Mouse (Mus musculus) intestine, embryonic 16.5 days (tissue): ENCODE results near the gene Snip1. TPM values are rescaled to one million over a fixed set of nuclear protein-coding genes. Genes with fewer than 3 reads are reported as not detected.

Source experiments
- ATAC-seq: fragments of 200-750 bp; cut with Nextera tagmentation; 2 replicates; pipeline ENCODE4 v1.8.0; 2017; ENCODE audit warnings: moderate TSS enrichment, moderate library complexity
- H3K27ac ChIP-seq: fragments of 300-500 bp; sonication (generic); 2 replicates; pipeline ENCODE4 v1.5.1; 2014; ENCODE audit warnings: mild to moderate bottlenecking, low read length
- H3K27me3 ChIP-seq: fragments of 300-500 bp; sonication (generic); replicated peaks from 2 replicates; pipeline ENCODE4 v1.6.1; 2014; ENCODE audit warnings: low read length, control low read depth, mixed read lengths; ENCODE audit not compliant: control insufficient read depth, insufficient read depth
- H3K36me3 ChIP-seq: fragments of 300-500 bp; sonication (generic); 2 replicates; pipeline ENCODE4 v1.6.1; 2014; ENCODE audit warnings: low read length, control low read depth; ENCODE audit not compliant: control insufficient read depth, insufficient read depth
- H3K4me1 ChIP-seq: fragments of 300-500 bp; sonication (generic); 2 replicates; pipeline ENCODE4 v1.6.1; 2014; ENCODE audit warnings: low read length, control low read depth, mixed read lengths; ENCODE audit not compliant: control insufficient read depth, insufficient read depth
- H3K4me2 ChIP-seq: fragments of 300-500 bp; sonication (generic); 2 replicates; pipeline ENCODE4 v1.6.1; 2014; ENCODE audit warnings: low read depth, low read length, control low read depth
- H3K4me3 ChIP-seq: fragments of 300-500 bp; sonication (generic); 2 replicates; pipeline ENCODE4 v1.5.1; 2014; ENCODE audit warnings: mild to moderate bottlenecking, low read length
- H3K9ac ChIP-seq: fragments of 300-500 bp; sonication (generic); 2 replicates; pipeline ENCODE4 v1.6.1; 2014; ENCODE audit warnings: low read depth, low read length
- H3K9me3 ChIP-seq: fragments of 300-500 bp; sonication (generic); 2 replicates; pipeline ENCODE4 v1.6.1; 2016; ENCODE audit warnings: low read length, control low read depth; ENCODE audit not compliant: control insufficient read depth
- WGBS: fragments of 180-500 bp; shearing (Covaris S2); extraction: QIAGEN DNeasy Blood & Tissue Kit; methylation state at CpG from one replicate; pipeline ENCODE4 v1.1.7; 2014; 5-methylcytosine and 5-hydroxymethylcytosine counted together
- polyA plus RNA-seq: library from polyadenylated mRNA; unstranded; fragments of >200 nt; fragmentation: Nextera tagmentation; extraction: Ambion mirVana; gene quantifications from 2 replicates; pipeline ENCODE4 v1.2.1, GENCODE M21; 2015

Snip1 gene
- polyA plus RNA-seq, 1 experiment from 2014 or later: 22.7 TPM

DNA sequence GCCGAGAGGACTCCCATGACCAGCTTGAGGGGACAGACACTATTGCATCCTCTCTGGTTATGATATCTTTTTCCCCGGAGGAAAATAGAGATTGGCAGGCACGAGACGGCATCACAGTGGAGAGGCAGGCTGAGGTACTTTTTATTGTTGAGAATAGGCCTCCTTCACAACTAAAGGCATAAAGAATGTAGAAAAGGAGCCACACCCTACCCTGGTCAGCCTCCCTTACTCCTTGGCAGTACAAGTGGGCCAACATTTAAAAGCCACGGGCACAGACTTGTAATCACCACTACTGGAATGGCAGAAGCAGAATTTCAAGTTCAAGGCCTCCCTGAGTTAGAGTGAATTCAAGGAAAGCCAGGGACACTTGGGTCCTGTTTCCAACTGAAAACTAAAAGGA is 8.4 kb upstream of the Snip1 start:
- no peak for ATAC-seq
- H3K9me3 ChIP-seq: no peaks in the 10 kb centered on the region
- H3K36me3 ChIP-seq: peaks cover 16% of the 10 kb centered on the region; the same call in 1 of the 2 replicates
- no peak overlapping the region for H3K27ac ChIP-seq
- no peaks in the 10 kb centered on the region for H3K27me3 ChIP-seq
- 49% methylated on average over 5 of the region's 5 CpGs for WGBS
- no peaks in the 10 kb centered on the region for H3K4me1 ChIP-seq
- no peak overlapping the region for H3K9ac ChIP-seq
- no peak overlapping the region for H3K4me3 ChIP-seq
- no peak overlapping the region for H3K4me2 ChIP-seq

DNA sequence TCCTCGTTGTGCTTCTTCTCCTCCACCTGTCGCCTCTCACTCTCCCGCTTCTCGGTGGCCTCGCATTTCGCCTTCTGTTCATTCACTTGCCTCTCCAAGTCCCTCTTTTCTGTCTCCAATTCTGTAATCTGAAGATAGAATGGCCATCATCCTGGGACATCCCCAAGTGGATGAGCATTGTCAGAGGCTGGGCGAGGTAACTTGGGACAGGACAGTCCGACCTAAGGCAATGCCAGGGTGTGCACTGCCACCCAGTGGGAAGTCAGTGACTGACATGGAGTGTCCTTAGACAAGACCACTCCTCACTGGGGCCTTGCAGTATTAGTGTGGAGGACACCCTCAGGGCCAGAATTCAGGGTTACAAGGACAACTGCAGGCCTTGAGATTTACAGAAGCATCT is 7.4 kb upstream of the Snip1 start:
- WGBS: 2% methylated on average over 8 of the region's 8 CpGs
- no peaks in the 10 kb centered on the region for H3K27me3 ChIP-seq
- ATAC-seq: peak; percentile 70; the same call in 1 of the 2 replicates
- no peaks in the 10 kb centered on the region for H3K4me1 ChIP-seq
- H3K9me3 ChIP-seq: no peaks in the 10 kb centered on the region
- H3K9ac ChIP-seq: no peak overlapping the region
- H3K4me3 ChIP-seq: no peak overlapping the region
- no peak overlapping the region for H3K27ac ChIP-seq
- 0 out of 2 replicates have a peak, but pooled peaks cover 13% of the 10 kb centered on the region for H3K36me3 ChIP-seq
- H3K4me2 ChIP-seq: peak overlapping the region; percentile 29

DNA sequence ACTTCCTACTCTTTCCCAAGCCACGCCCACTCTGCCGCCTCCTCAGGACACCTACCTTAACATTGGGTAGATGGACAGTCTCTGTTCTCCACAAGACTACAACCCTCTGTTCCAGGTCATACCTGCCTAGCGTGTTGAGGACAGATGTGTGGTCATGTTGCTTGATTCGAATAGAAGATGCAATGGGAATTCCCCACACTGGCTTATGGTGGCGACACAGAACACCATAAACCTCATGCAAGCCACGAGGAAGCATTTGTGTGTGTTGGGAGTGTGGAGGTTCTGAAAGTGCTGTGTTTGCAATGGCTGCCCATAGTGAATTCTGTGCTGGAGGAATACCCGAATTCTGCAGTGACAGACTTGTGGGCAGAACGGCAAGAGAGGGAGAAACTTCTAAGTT is 2.6 kb upstream of the Snip1 start:
- Histone ChIP-seq H3K36me3 (no peaks in the 10 kb centered on the region), H3K27me3 (0 out of 2 replicates have a peak, but pooled peaks cover 3% of the 10 kb centered on the region), H3K27ac (no peak overlapping the region), H3K9ac (no peak overlapping the region), H3K4me2 (no peak overlapping the region), H3K4me1 (peaks cover 14% of the 10 kb centered on the region), H3K9me3 (no peaks in the 10 kb centered on the region), H3K4me3 (no peak overlapping the region)
- WGBS: 70% methylated on average over 8 of the region's 8 CpGs
- ATAC-seq: no peak

DNA sequence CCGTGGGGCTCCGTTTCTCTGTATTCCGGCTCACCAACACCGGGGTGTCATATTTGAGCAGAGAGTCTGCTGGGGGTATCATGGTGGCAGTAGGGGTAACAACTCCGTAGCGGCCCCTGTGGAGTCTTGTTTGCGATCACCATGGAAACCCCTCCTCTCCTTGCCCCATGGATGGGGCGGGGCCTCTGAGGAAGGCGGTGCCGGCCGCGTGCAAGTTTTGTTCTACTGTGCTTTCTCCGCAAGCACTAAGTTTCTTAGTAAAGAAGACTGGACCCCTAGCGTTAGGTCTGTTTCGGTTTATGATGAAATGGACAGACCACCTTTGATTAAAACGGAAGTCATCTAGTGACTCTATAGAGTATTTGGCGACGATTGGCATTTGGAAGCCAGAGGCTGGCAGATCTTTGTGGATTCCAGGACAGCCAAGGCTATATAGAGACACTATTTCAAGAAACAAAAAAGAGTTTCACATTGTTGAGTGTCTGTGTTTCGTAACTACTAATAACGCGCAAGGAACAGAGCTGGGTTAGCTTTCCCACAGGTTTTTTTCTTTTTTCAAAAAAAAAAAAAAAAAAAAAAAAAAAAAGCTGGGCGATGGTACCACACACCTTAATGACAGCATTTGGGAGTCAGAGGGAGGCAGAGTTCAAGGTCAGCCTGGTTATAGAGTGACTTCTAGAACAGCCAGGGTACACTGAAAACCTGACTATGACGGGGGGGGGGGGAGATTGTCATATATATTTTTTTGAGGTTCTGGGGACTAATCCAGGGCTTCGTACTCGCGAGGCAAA is 760 bp upstream of the Snip1 start, which contains the start of gene Dnali1:
TSS of gene Dnali1 (minus strand) at position 187 of the 791 bp plus-strand sequence.
- peak within 1 kb of the TSS; percentile 93 for H3K4me3 ChIP-seq
- H3K36me3 ChIP-seq: 0 out of 2 replicates have a peak, but pooled peaks cover 4% of the 10 kb centered on the region
- ATAC-seq: peak; percentile 38
- peak within 1 kb of the TSS; percentile 90 for H3K9ac ChIP-seq
- 0 out of 2 replicates have a peak, but pooled peaks cover 3% of the 10 kb centered on the region for H3K27me3 ChIP-seq
- 1% methylated on average over 26 of the region's 26 CpGs for WGBS
- peak within 1 kb of the TSS; percentile 90 for H3K4me2 ChIP-seq
- no peaks in the 10 kb centered on the region for H3K9me3 ChIP-seq
- H3K27ac ChIP-seq: peak within 1 kb of the TSS; percentile 65
- H3K4me1 ChIP-seq: peaks cover 14% of the 10 kb centered on the region

DNA sequence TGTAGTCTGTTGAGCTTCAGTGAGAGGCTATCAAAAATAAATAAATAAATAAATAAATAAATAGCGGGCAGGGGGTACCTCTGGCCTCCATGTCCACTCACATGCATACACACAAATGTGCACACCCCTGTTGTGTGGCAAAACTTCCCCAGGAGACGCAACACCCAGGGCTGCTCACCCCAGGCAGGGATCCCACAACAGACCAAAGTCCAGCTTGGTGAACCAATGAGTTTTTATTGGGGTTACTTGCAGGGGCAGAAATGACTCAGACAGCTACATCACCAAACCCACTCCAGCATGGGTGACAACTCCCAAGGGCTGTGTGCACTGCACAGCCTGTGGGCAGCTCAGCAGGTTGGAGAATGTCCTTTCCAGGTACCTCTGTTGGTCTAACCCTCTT is 11.2 kb downstream of the Snip1 start:
- H3K4me2 ChIP-seq: no peak overlapping the region; the same call in 1 of the 2 replicates
- peak; percentile 79 for ATAC-seq
- no peak overlapping the region for H3K4me3 ChIP-seq
- no peak overlapping the region for H3K9ac ChIP-seq
- no peaks in the 10 kb centered on the region for H3K27me3 ChIP-seq
- peak overlapping the region; percentile 20; the same call in 1 of the 2 replicates for H3K27ac ChIP-seq
- 0 out of 2 replicates have a peak, but pooled peaks cover 4% of the 10 kb centered on the region for H3K9me3 ChIP-seq
- 73% methylated on average over 2 of the region's 2 CpGs for WGBS
- peaks cover 9% of the 10 kb centered on the region for H3K4me1 ChIP-seq
- H3K36me3 ChIP-seq: 0 out of 2 replicates have a peak, but pooled peaks cover 6% of the 10 kb centered on the region

DNA sequence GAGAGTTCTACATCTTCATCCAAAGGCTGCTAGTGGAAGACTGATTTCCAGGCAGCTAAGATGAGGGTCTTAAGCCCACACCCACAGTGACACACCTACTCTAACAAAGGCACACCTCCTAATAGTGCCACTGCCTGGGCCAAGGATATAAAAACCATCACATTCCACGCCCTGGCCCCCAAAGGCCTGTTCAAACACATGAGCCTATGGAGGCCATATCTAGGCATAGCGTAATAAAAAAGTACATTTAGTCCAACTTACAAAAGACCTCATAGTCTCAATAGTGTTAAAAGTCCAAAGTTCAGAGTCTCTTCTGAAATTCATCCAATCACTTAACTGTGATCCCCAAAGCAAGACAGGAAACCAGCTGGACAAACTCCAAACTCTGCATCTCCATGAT is 12.2 kb downstream of the Snip1 start:
- WGBS: 61% methylated on average over 2 of the region's 2 CpGs
- H3K27ac ChIP-seq: no peak overlapping the region
- H3K9me3 ChIP-seq: 0 out of 2 replicates have a peak, but pooled peaks cover 4% of the 10 kb centered on the region
- no peak overlapping the region for H3K9ac ChIP-seq
- 0 out of 2 replicates have a peak, but pooled peaks cover 3% of the 10 kb centered on the region for H3K36me3 ChIP-seq
- H3K4me2 ChIP-seq: no peak overlapping the region
- ATAC-seq: peak; percentile 63
- H3K4me1 ChIP-seq: peaks cover 9% of the 10 kb centered on the region
- no peaks in the 10 kb centered on the region for H3K27me3 ChIP-seq
- no peak overlapping the region for H3K4me3 ChIP-seq

DNA sequence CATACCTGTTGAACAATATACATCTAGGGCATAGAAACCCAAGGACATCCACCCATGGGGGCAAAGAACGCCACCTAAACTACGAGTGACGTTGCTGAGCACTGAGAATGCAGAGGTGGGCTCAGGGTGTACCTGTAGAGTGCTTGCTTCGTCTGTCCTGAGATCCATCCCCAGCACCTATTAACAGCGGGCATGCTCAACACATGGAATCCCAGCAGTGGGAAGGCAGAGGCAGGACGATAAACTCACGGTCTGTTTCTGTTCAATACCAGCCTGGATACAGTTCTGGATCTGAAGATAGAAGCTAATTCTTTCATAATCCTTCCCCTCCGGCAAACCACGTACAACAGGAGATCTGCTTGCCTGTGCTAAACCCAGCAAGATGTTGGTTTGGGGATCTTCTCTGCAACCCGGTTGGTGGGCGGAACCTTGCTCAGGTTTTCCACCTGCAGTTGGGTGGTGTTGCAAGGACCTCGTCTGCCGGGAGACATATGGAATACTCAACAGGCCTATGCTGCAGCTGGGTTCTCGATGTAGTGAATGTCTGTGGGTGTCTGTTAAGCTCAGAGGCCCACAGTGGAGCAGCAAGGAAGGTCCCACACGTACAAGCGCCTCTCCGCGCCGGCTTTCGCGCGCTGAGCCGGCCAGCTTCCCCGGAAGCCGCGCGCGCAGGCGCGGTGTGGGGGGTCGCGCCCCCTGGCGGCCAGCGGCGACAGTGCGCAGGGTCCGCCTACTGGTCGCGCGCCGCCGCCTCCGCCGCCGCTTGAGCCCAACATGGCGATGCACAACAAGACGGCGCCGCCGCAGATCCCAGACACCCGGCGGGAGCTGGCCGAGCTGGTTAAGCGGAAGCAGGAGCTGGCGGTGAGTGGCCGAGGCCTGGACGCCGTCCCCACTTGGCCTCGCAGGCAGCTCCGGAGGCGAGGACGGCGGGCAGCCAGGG is 18.2 kb downstream of the Snip1 start, which contains the start of gene Meaf6:
TSS of gene Meaf6 (plus strand) at position 732 of the 943 bp plus-strand sequence.
- ATAC-seq: peak; percentile 93
- peak within 1 kb of the TSS; percentile 79 for H3K4me3 ChIP-seq
- H3K27me3 ChIP-seq: no peaks in the 10 kb centered on the region
- 0 out of 2 replicates have a peak, but pooled peaks cover 3% of the 10 kb centered on the region for H3K36me3 ChIP-seq
- peak within 1 kb of the TSS; percentile 72 for H3K4me2 ChIP-seq
- 0 out of 2 replicates have a peak, but pooled peaks cover 4% of the 10 kb centered on the region for H3K9me3 ChIP-seq
- H3K4me1 ChIP-seq: peaks cover 8% of the 10 kb centered on the region; the same call in 1 of the 2 replicates
- peak within 1 kb of the TSS; percentile 86 for H3K9ac ChIP-seq
- peak within 1 kb of the TSS; percentile 97 for H3K27ac ChIP-seq
- whole genome bisulfite sequencing: 1% methylated on average over 63 of the region's 63 CpGs

DNA sequence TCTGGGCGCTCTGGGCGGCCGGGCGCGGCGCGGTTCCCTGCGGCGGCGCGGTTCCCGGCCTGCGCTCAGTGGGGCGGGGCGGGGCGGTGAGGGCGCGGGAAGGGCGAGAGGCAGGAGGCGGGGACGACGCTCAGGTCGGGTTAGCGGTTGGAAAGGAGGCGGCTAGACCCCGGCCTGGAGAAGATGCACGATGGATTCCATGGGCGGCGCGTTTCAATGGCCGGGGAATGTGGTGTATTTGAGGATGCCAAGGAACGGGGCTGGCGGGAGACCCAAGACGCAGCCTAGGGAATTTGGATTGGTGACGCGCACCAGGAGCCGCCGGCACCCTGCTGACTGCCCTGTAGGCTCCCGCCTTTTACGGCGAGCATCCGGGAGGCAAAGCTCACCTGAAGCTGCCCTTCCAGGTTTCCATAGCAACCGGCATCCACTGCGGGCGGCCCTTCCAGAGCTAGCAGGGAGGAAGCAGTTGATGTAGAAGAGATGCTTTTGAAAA is 18.9 kb downstream of the Snip1 start:
- ATAC-seq: peak; percentile 98
- Histone ChIP-seq H3K4me3 (peak overlapping the region; percentile 79), H3K9ac (peak overlapping the region; percentile 86), H3K36me3 (0 out of 2 replicates have a peak, but pooled peaks cover 7% of the 10 kb centered on the region), H3K27ac (peak overlapping the region; percentile 97), H3K4me1 (peaks cover 8% of the 10 kb centered on the region; the same call in 1 of the 2 replicates), H3K9me3 (0 out of 2 replicates have a peak, but pooled peaks cover 4% of the 10 kb centered on the region), H3K27me3 (no peaks in the 10 kb centered on the region), H3K4me2 (peak overlapping the region; percentile 51)
- under 1% methylated on average over 45 of the region's 45 CpGs for WGBS
